Comparison of ENCODE assay signal across 8 mouse cellular contexts in the genomic region with DNA sequence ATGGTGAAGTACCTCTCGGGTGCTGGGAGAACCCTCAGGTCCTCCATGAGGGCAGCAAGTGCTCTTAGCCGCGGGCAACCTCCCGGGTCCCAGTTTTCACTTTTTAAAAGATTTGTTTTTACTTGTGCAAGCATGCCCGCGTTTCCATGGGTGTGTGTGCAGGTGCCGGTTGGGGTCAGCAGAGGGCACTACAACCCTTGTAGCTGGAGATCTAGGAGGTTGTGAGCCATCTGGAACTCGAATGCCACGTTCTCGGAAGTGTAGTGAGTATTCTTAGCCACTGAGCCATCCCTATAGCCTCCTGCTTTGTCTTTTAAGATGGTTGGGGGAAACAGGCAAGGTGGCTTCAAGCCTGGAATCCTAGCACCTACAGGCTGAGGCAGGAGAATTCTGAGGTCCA. TPM values are rescaled to one million over a fixed set of nuclear protein-coding genes. Genes with fewer than 3 reads are reported as not detected.
DNase-seq lines count a peak whose midpoint lies in the region; ATAC-seq and TF ChIP-seq lines count a peak whose summit lies in the region.

No protein-coding gene starts in this region.

- H3K9me3 ChIP-seq in ES-E14 (ENCODE audit: control insufficient read depth, insufficient read depth, low read depth, low read length): no peaks in the 10 kb centered on the region
- no peaks in the 10 kb centered on the region for H3K9me3 ChIP-seq in embryonic facial prominence, embryonic 10.5 days
- H3K9me3 ChIP-seq in heart, embryonic 16.5 days (replicated peaks; ENCODE audit: control insufficient read depth, low read length): no peaks in the 10 kb centered on the region

- no peaks in the 10 kb centered on the region for H3K27me3 ChIP-seq in embryonic facial prominence, embryonic 10.5 days (replicated peaks; ENCODE audit: low read depth, poor library complexity, severe bottlenecking)
- no peaks in the 10 kb centered on the region for H3K27me3 ChIP-seq in heart, embryonic 16.5 days (ENCODE audit: control insufficient read depth, insufficient read depth, low read length)

- H3K4me3 ChIP-seq in ES-E14 (ENCODE audit: insufficient read depth in 1 of 2, low read depth in 1 of 2, low read length in 2 of 2, poor library complexity in 1 of 2, severe bottlenecking in 1 of 2): no peak overlapping the region
- no peak overlapping the region for H3K4me3 ChIP-seq in embryonic facial prominence, embryonic 10.5 days
- H3K4me3 ChIP-seq in heart, embryonic 16.5 days (ENCODE audit: low read length): no peak overlapping the region

- no peaks in the 10 kb centered on the region for H3K36me3 ChIP-seq in ES-E14 (ENCODE audit: control insufficient read depth, insufficient read depth, low read length, poor library complexity, severe bottlenecking)
- H3K36me3 ChIP-seq in embryonic facial prominence, embryonic 10.5 days (replicated peaks): peaks cover 96% of the 10 kb centered on the region
- peaks cover 14% of the 10 kb centered on the region for H3K36me3 ChIP-seq in heart, embryonic 16.5 days (ENCODE audit: control insufficient read depth, insufficient read depth)

- H3K4me1 ChIP-seq in ES-E14 (ENCODE audit: control insufficient read depth in 2 of 2, insufficient read depth in 2 of 2, low read length in 2 of 2, poor library complexity in 1 of 2): peaks cover 0 to 5% of the 10 kb centered on the region in 2 experiments; a peak in 1 of 4 replicates
- H3K4me1 ChIP-seq in embryonic facial prominence, embryonic 10.5 days: no peaks in the 10 kb centered on the region
- peaks cover 8% of the 10 kb centered on the region for H3K4me1 ChIP-seq in heart, embryonic 16.5 days (ENCODE audit: control insufficient read depth, insufficient read depth, low read length)

- DNase-seq in ES-E14 (ENCODE audit: low read depth, low spot score): peak; percentile 66
- DNase-seq in adrenal gland, postnatal 14 days: peak; percentile 87
- DNase-seq in embryonic facial prominence, embryonic 10.5 days (ENCODE audit: low spot score): peak; percentile 78
- peak; percentile 71 to 76 for DNase-seq in layer of hippocampus, postnatal 10 days (ENCODE audit: low spot score in 2 of 2)
- peak; percentile 60 for DNase-seq in right cerebral cortex, postnatal 25 days

- in situ Hi-C loops in ES-E14 (cut with MboI; ENCODE audit: low sequenced_read_pairs in 2 of 2, unreplicated experiment in 2 of 2): no loop called here

- no peak overlapping the region for H3K27ac ChIP-seq in ES-E14 (ENCODE audit: insufficient read depth, low read depth, low read length, poor library complexity, severe bottlenecking)
- H3K27ac ChIP-seq in embryonic facial prominence, embryonic 10.5 days (replicated peaks): no peak overlapping the region
- H3K27ac ChIP-seq in heart, embryonic 16.5 days (ENCODE audit: low read length): no peak overlapping the region

- peak; percentile 67; the same call in 1 of the 2 replicates for ATAC-seq in heart, embryonic 16.5 days (replicated peaks; ENCODE audit: extremely low read depth, insufficient read depth, low FRiP score)
- ATAC-seq in megakaryocyte, adult 5-6 weeks (ENCODE audit: poor library complexity, severe bottlenecking): peak; percentile 95
- no peak for ATAC-seq in erythroblast, adult 5-6 weeks (replicated peaks; ENCODE audit: low FRiP score, poor library complexity, severe bottlenecking)

- WGBS in embryonic facial prominence, embryonic 10.5 days: 23% methylated on average over 10 of the region's 10 CpGs
- 16% methylated on average over 10 of the region's 10 CpGs for WGBS in heart, embryonic 16.5 days

- no peak overlapping the region for H3K4me2 ChIP-seq in heart, embryonic 16.5 days (ENCODE audit: low read depth, low read length)

- no peak overlapping the region for H3K9ac ChIP-seq in ES-E14 (ENCODE audit: insufficient read depth, low read depth, low read length, poor library complexity, severe bottlenecking)
- no peak overlapping the region for H3K9ac ChIP-seq in heart, embryonic 16.5 days (ENCODE audit: low read length)

TF ChIP-seq in ES-E14, 5 proteins besides CTCF, POLR2A, EP300 and RAD21:
- TF ChIP-seq MAFK (IDR thresholded peaks at IDR 0.05; ENCODE audit: insufficient read depth, low read depth, low read length) (no peak), ZC3H11A (IDR thresholded peaks at IDR 0.05; ENCODE audit: borderline replicate concordance, low read depth, low read length) (peak; percentile 53; the same call in 1 of the 2 replicates), ZNF384 (IDR thresholded peaks at IDR 0.05; ENCODE audit: low read depth, low read length) (no peak)

RNA-seq across cellular contexts. Expression of a gene that starts 44.9 kb away (rescaled TPM):
- total RNA-seq in ES-E14 (2012; rRNA removed): 7.9 and 10.5 TPM in 2 replicates
- total RNA-seq in adrenal gland, postnatal 14 days (2021): 23.4 and 25.3 TPM in 2 replicates
- 5.8 and 6.8 TPM in 2 replicates for polyA plus RNA-seq in embryonic facial prominence, embryonic 10.5 days (2016; fragmentation: Nextera tagmentation; extraction: Ambion mirVana)
- polyA plus RNA-seq in heart, embryonic 16.5 days (2015; fragmentation: Nextera tagmentation; extraction: Ambion mirVana): 1.4 TPM in 2 replicates
- 100 to 1,000 TPM; 124 to 133 TPM for total RNA-seq in layer of hippocampus, postnatal 10 days (2021)
- total RNA-seq in megakaryocyte, adult 5-6 weeks (2015): 1.8 and 1.9 TPM in 2 replicates
- 3.7 and 6.7 TPM in 2 replicates for total RNA-seq in megakaryocyte, adult 5-6 weeks (2017)
- total RNA-seq in erythroblast, adult 5-6 weeks (2015; ENCODE audit: low replicate concordance): 0.21 and 0.96 TPM in 2 replicates
- 2.1 and 4.0 TPM in 2 replicates for total RNA-seq in erythroblast, adult 5-6 weeks (2017; ENCODE audit: low replicate concordance)

RNA-seq across cellular contexts. Expression of a gene that starts 50.8 kb away (rescaled TPM):
- 63.5 and 118 TPM in 2 replicates for total RNA-seq in ES-E14 (2012; rRNA removed)
- total RNA-seq in adrenal gland, postnatal 14 days (2021): 61.7 and 69.6 TPM in 2 replicates
- 114 and 122 TPM in 2 replicates for polyA plus RNA-seq in embryonic facial prominence, embryonic 10.5 days (2016; fragmentation: Nextera tagmentation; extraction: Ambion mirVana)
- 48.2 and 50.7 TPM in 2 replicates for polyA plus RNA-seq in heart, embryonic 16.5 days (2015; fragmentation: Nextera tagmentation; extraction: Ambion mirVana)
- total RNA-seq in layer of hippocampus, postnatal 10 days (2021): 10 to 100 TPM; 35.6 to 46.3 TPM
- 4.9 and 5.7 TPM in 2 replicates for total RNA-seq in megakaryocyte, adult 5-6 weeks (2015)
- total RNA-seq in megakaryocyte, adult 5-6 weeks (2017): 4.4 and 8.7 TPM in 2 replicates
- total RNA-seq in erythroblast, adult 5-6 weeks (2015; ENCODE audit: low replicate concordance): 3.3 and 29.0 TPM in 2 replicates
- 2.2 TPM in 2 replicates for total RNA-seq in erythroblast, adult 5-6 weeks (2017; ENCODE audit: low replicate concordance)

RNA-seq across cellular contexts. Expression of a gene that starts 52.7 kb away (rescaled TPM):
- 0.16 and 0.18 TPM in 2 replicates for total RNA-seq in ES-E14 (2012; rRNA removed)
- not detected in 2 replicates for total RNA-seq in adrenal gland, postnatal 14 days (2021)
- 0.10 TPM in 1 of 2 replicates, not detected in the other for polyA plus RNA-seq in embryonic facial prominence, embryonic 10.5 days (2016; fragmentation: Nextera tagmentation; extraction: Ambion mirVana)
- polyA plus RNA-seq in heart, embryonic 16.5 days (2015; fragmentation: Nextera tagmentation; extraction: Ambion mirVana): not detected in 2 replicates
- total RNA-seq in layer of hippocampus, postnatal 10 days (2021): 1 to 10 TPM; 3.1 to 5.1 TPM
- total RNA-seq in megakaryocyte, adult 5-6 weeks (2015): not detected in 2 replicates
- total RNA-seq in megakaryocyte, adult 5-6 weeks (2017): not detected in 2 replicates
- 0.84 TPM in 1 of 2 replicates, not detected in the other for total RNA-seq in erythroblast, adult 5-6 weeks (2015; ENCODE audit: low replicate concordance)
- total RNA-seq in erythroblast, adult 5-6 weeks (2017; ENCODE audit: low replicate concordance): not detected in 2 replicates
